Mouse (Mus musculus) liver, embryonic 14.5 days (tissue): ENCODE results near the gene Rtraf. TPM values are rescaled to one million over a fixed set of nuclear protein-coding genes. Genes with fewer than 3 reads are reported as not detected.

Experiments
- ATAC-seq: fragments of 200-750 bp; cut with Nextera tagmentation; 2 replicates; pipeline ENCODE4 v1.8.0; 2017; ENCODE audit warnings: moderate number of reproducible peaks, mild to moderate bottlenecking, moderate library complexity; ENCODE audit not compliant: insufficient read depth
- DNase-seq, 3 experiments: peaks; one replicate each; pipeline ENCODE4 v3.0.0-alpha.2; 2012 to 2013; ENCODE audit warnings: low read depth in 3 of 3, low spot score in 3 of 3
- H3K27ac ChIP-seq: fragments of 300-500 bp; sonication (generic); 2 replicates; pipeline ENCODE4 v1.5.1; 2014; ENCODE audit warnings: moderate library complexity, mild to moderate bottlenecking, control low read depth, inconsistent platforms
- H3K27me3 ChIP-seq: fragments of 300-500 bp; sonication (generic); 2 replicates; pipeline ENCODE4 v1.6.1; 2014; ENCODE audit warnings: mild to moderate bottlenecking, low read length, moderate library complexity; ENCODE audit not compliant: control insufficient read depth, insufficient read depth
- H3K36me3 ChIP-seq: fragments of 300-500 bp; sonication (generic); replicated peaks from 2 replicates; pipeline ENCODE4 v1.6.1; 2014; ENCODE audit warnings: low read depth; ENCODE audit not compliant: control insufficient read depth, insufficient read depth
- H3K4me1 ChIP-seq, 2 experiments: fragments of 200-500 bp in 1 of 2; fragments of 300-500 bp in 1 of 2; sonication (generic) in 1 of 2; replicated peaks; 2 replicates each; pipeline ENCODE4 v1.6.1; 2012 to 2014; ENCODE audit warnings: antibody characterized with exemption in 1 of 2, inconsistent platforms in 1 of 2, low read length in 1 of 2; ENCODE audit not compliant: control insufficient read depth in 2 of 2, insufficient read depth in 2 of 2
- H3K4me2 ChIP-seq: fragments of 300-500 bp; sonication (generic); 2 replicates; pipeline ENCODE4 v1.6.1; 2014; ENCODE audit warnings: low read depth, mild to moderate bottlenecking, control low read depth, moderate library complexity
- H3K4me3 ChIP-seq, 2 experiments: fragments of 200-500 bp in 1 of 2; fragments of 300-500 bp in 1 of 2; sonication (generic) in 1 of 2; 2 replicates each; pipeline ENCODE4 v1.5.1; 2012 to 2014; ENCODE audit warnings: low read depth in 2 of 2, low read length in 2 of 2, mild to moderate bottlenecking in 2 of 2, control low read depth in 1 of 2, inconsistent platforms in 1 of 2, moderate library complexity in 1 of 2; ENCODE audit not compliant: insufficient read depth in 1 of 2
- H3K9ac ChIP-seq: fragments of 300-500 bp; sonication (generic); replicated peaks from 2 replicates; pipeline ENCODE4 v1.6.1; 2014; ENCODE audit warnings: mild to moderate bottlenecking, control low read depth, moderate library complexity
- H3K9me3 ChIP-seq: fragments of 300-500 bp; sonication (generic); 2 replicates; pipeline ENCODE4 v1.6.1; 2016; ENCODE audit warnings: low read length, mixed read lengths; ENCODE audit not compliant: control insufficient read depth
- CTCF ChIP-seq: IDR thresholded peaks from 2 replicates; pipeline ENCODE4 v1.5.1; 2016; ENCODE audit warnings: antibody characterized with exemption, low read depth, control low read depth
- EP300 ChIP-seq: IDR thresholded peaks from 2 replicates; pipeline ENCODE4 v1.6.1; 2016; ENCODE audit warnings: antibody characterized with exemption, low read depth
- WGBS: fragments of 180-500 bp; shearing (Covaris S2); extraction: QIAGEN DNeasy Blood & Tissue Kit; methylation state at CpG from one replicate; pipeline ENCODE4 v1.1.7; 2014; ENCODE audit not compliant: insufficient replicate concordance; 5-methylcytosine and 5-hydroxymethylcytosine counted together
- polyA plus RNA-seq, 2 experiments: library from polyadenylated mRNA; depleted of rRNA in 1 of 2; stranded (reverse) in 1 of 2; unstranded in 1 of 2; fragments of >200 nt; fragmentation: Nextera tagmentation in 1 of 2; extraction: Ambion mirVana in 1 of 2; gene quantifications; 2 replicates each; pipeline versions ENCODE4 v1.2.1 to v1.2.3; 2012 to 2014

The Rtraf gene
- polyA plus RNA-seq, 2 experiments = 40.8 to 93.5 TPM

DNA sequence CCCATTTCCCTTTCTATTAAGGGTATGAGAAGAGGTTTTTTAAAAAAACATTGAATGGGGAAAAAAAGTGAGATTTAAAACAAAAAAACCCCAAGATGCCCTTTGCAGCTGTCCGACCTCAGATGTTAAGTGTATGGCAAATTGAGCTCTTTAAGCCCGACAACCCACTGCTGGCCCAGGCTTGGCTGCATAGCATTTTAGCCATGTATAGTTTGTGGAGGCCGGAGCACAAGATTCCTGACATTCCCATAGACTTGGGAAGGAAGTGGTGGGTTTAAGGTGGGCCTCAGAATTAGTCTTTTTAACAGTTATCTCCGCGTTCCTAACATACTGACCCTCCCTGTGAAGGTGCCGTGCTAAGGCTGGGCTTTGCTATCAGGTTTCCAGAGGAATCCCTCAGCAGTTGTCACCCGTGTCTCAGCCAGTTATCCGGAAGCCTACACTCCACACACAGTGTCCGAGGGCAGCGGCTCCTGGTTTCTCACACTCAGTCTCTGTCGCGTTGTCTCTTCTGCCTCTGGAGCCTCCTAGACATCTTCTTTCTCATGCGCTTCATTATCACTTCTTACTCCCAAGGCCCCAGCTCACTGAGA, 49.5 kb downstream of the Rtraf start:
- Histone ChIP-seq H3K4me2 (no peak overlapping the region), H3K9me3 (no peaks in the 10 kb centered on the region), H3K4me3 (no peak overlapping the region), H3K27ac (no peak overlapping the region), H3K27me3 (no peaks in the 10 kb centered on the region), H3K36me3 (no peaks in the 10 kb centered on the region), H3K4me1 (peaks cover 0 to 10% of the 10 kb centered on the region in 2 experiments; a peak in 2 of 4 replicates), H3K9ac (no peak overlapping the region)
- no peak for ATAC-seq
- WGBS = 71% methylated on average over 13 of the region's 13 CpGs
- DNase-seq = no peak
- TF ChIP-seq CTCF (no peak), EP300 (no peak)

DNA sequence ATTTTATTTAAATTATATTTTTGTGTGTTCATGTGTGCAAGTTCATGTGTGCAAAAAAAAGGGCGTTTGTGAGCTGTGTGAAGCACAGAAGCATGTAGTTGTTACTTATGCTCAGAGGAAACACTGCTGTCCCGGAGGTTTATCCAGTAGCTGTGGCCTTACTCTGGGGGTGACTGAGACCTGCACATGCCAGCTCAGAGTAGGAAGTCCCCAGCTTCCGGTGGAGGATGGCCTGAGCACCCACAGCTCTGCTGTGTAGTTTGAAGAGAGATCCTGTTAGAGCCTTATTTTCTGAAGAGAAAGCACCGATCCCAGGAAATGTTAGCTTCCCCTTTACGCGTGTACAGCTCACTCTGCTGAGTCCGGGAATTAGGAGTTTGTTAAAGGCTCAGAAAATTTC, 52.5 kb downstream of the Rtraf start:
- ATAC-seq = no peak
- Histone ChIP-seq H3K36me3 (no peaks in the 10 kb centered on the region), H3K4me2 (no peak overlapping the region), H3K9me3 (no peaks in the 10 kb centered on the region), H3K4me1 (peaks cover 0 to 16% of the 10 kb centered on the region in 2 experiments; a peak in 2 of 4 replicates), H3K27me3 (no peaks in the 10 kb centered on the region), H3K9ac (no peak overlapping the region), H3K27ac (no peak overlapping the region), H3K4me3 (no peak overlapping the region)
- 21% methylated on average over 7 of the region's 7 CpGs for WGBS
- TF ChIP-seq CTCF = no peak
- TF ChIP-seq EP300 = no peak
- DNase-seq = no peak

GRCm38 (mm10) chr14:19769441-19770200, 54.0 kb downstream of the Rtraf start:
- no peak for ATAC-seq
- Histone ChIP-seq H3K9me3 (no peaks in the 10 kb centered on the region), H3K36me3 (no peaks in the 10 kb centered on the region), H3K4me3 (no peak overlapping the region), H3K27me3 (no peaks in the 10 kb centered on the region), H3K27ac (no peak overlapping the region), H3K4me1 (peaks cover under 1 to 22% of the 10 kb centered on the region in 2 experiments; a peak in 2 of 4 replicates), H3K9ac (no peak overlapping the region), H3K4me2 (no peak overlapping the region)
- 58% methylated on average over 6 of the region's 6 CpGs for WGBS
- DNase-seq = no peak
- TF ChIP-seq CTCF (no peak), EP300 (no peak)

- Histone ChIP-seq H3K9ac (no peak overlapping the region), H3K36me3 (no peaks in the 10 kb centered on the region), H3K27ac (no peak overlapping the region), H3K9me3 (no peaks in the 10 kb centered on the region), H3K4me2 (no peak overlapping the region), H3K4me3 (no peak overlapping the region), H3K27me3 (no peaks in the 10 kb centered on the region), H3K4me1 (peaks cover 8 to 28% of the 10 kb centered on the region in 2 experiments)
- DNase-seq (no peak), ATAC-seq (no peak)
- TF ChIP-seq CTCF (no peak), EP300 (no peak)
- 56% methylated on average over 6 of the region's 6 CpGs for WGBS
These were observed 55.0 kb downstream of the Rtraf start for GRCm38 (mm10) chr14:19768648-19769047.

DNA sequence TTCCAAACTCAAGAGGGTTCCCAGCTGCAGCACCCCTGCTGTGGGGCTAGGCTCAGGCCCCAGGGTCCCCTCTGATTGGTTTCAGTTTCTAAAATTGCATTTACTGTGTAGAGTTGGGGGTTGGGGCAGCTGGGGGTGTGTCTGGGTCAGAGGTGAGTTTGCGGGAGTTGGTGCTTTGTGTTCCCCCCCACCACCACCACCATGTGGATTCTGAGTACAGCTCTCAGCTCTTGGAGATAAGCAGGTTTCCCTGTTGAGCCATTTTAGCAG, 57.3 kb downstream of the Rtraf start:
- H3K9ac ChIP-seq = no peak overlapping the region
- 13% methylated on average over 1 of the region's 1 CpGs for WGBS
- no peaks in the 10 kb centered on the region for H3K9me3 ChIP-seq
- no peak for DNase-seq
- no peak overlapping the region for H3K4me2 ChIP-seq
- no peak overlapping the region for H3K4me3 ChIP-seq
- no peaks in the 10 kb centered on the region for H3K27me3 ChIP-seq
- H3K27ac ChIP-seq = no peak overlapping the region
- peaks cover 8 to 38% of the 10 kb centered on the region in 2 experiments for H3K4me1 ChIP-seq
- no peaks in the 10 kb centered on the region for H3K36me3 ChIP-seq
- TF ChIP-seq CTCF (no peak), EP300 (no peak)
- ATAC-seq = no peak
